8 mouse cellular contexts compared by ENCODE assay signal in genomic region chr17:88598570-88599368, GRCm38 (mm10). TPM values are rescaled to one million over a fixed set of nuclear protein-coding genes. Genes with fewer than 3 reads are reported as not detected.
A peak's percentile ranks its signal among the peaks of the same experiment; 100 is the strongest.
DNase-seq lines count a peak whose midpoint lies in the region; ATAC-seq and TF ChIP-seq lines count a peak whose summit lies in the region.

No protein-coding gene starts in this region.

- DNase-seq in thymus, postnatal 0 days (ENCODE audit: low spot score), result peak; percentile 51
- no peak for DNase-seq in thymus, adult 2 months
- DNase-seq in forebrain, postnatal 0 days, result no peak
- DNase-seq in limb, embryonic 14.5 days (ENCODE audit: low spot score), result peak; percentile 76
- no peak for DNase-seq in cerebellum, adult 11-12 months
- DNase-seq in right cerebral cortex, adult 2 months (ENCODE audit: low spot score in 2 of 2), result no peak

- ATAC-seq in forebrain, postnatal 0 days, result no peak
- peak; percentile 36; the same call in 1 of the 2 replicates for ATAC-seq in limb, embryonic 14.5 days (ENCODE audit: low FRiP score, low read depth)
- ATAC-seq in stomach, embryonic 14.5 days (ENCODE audit: insufficient number of reproducible peaks, insufficient read depth, low FRiP score, low read depth), result no peak
- no peak for ATAC-seq in megakaryocyte-erythroid progenitor cell, adult 5-6 weeks (replicated peaks; ENCODE audit: low FRiP score, low TSS enrichment, poor library complexity, severe bottlenecking)

- no peak for TF ChIP-seq POLR2A in thymus, adult 2 months (IDR thresholded peaks at IDR 0.05; ENCODE audit: control insufficient read depth, extremely low read depth, insufficient read depth, low read length, poor library complexity)
- TF ChIP-seq POLR2A in limb, embryonic 14.5 days (IDR thresholded peaks at IDR 0.05; ENCODE audit: borderline replicate concordance, extremely low read depth, insufficient read depth, insufficient read length), result no peak

- no peak overlapping the region for H3K4me3 ChIP-seq in thymus, adult 2 months (ENCODE audit: control insufficient read depth, insufficient read depth, low read length)
- no peak overlapping the region for H3K4me3 ChIP-seq in forebrain, postnatal 0 days (ENCODE audit: low read depth, low read length)
- H3K4me3 ChIP-seq in limb, embryonic 14.5 days (replicated peaks; ENCODE audit: low read length), result peak overlapping the region; percentile 70
- peak overlapping the region; percentile 50 for H3K4me3 ChIP-seq in stomach, embryonic 14.5 days (ENCODE audit: low read depth, low read length)

- no peak for TF ChIP-seq CTCF in thymus, adult 2 months (IDR thresholded peaks at IDR 0.05; ENCODE audit: borderline replicate concordance, control insufficient read depth, extremely low read depth, insufficient read depth, low read length, poor library complexity)
- no peak for TF ChIP-seq CTCF in forebrain, postnatal 0 days (IDR thresholded peaks at IDR 0.05; ENCODE audit: low read depth)

- H3K27ac ChIP-seq in thymus, adult 2 months (ENCODE audit: control insufficient read depth, insufficient read depth, low read length), result no peak overlapping the region
- no peak overlapping the region for H3K27ac ChIP-seq in forebrain, postnatal 0 days (ENCODE audit: low read depth, low read length)
- peak overlapping the region; percentile 90 for H3K27ac ChIP-seq in limb, embryonic 14.5 days (replicated peaks; ENCODE audit: low read depth, low read length)
- peak overlapping the region; percentile 36; the same call in 1 of the 2 replicates for H3K27ac ChIP-seq in stomach, embryonic 14.5 days (ENCODE audit: low read length)

- H3K4me1 ChIP-seq in thymus, adult 2 months (replicated peaks; ENCODE audit: control insufficient read depth, insufficient read depth, low read length), result peaks cover 9% of the 10 kb centered on the region
- no peaks in the 10 kb centered on the region for H3K4me1 ChIP-seq in forebrain, postnatal 0 days (ENCODE audit: insufficient read depth)
- peaks cover 24% of the 10 kb centered on the region for H3K4me1 ChIP-seq in limb, embryonic 14.5 days (ENCODE audit: control insufficient read depth, insufficient read depth, low read length)
- H3K4me1 ChIP-seq in stomach, embryonic 14.5 days (ENCODE audit: control insufficient read depth, insufficient read depth, low read length), result 0 out of 2 replicates have a peak, but pooled peaks cover 15% of the 10 kb centered on the region

- H3K4me2 ChIP-seq in forebrain, postnatal 0 days (ENCODE audit: low read depth), result 0 out of 2 replicates have a peak overlapping the region, but pooled peaks have one; percentile 78
- peak overlapping the region; percentile 85 for H3K4me2 ChIP-seq in limb, embryonic 14.5 days (replicated peaks; ENCODE audit: low read depth, low read length, severe bottlenecking)
- H3K4me2 ChIP-seq in stomach, embryonic 14.5 days (replicated peaks; ENCODE audit: low read depth, low read length), result peak overlapping the region; percentile 76

- H3K9me3 ChIP-seq in forebrain, postnatal 0 days (ENCODE audit: low read length), result no peaks in the 10 kb centered on the region
- H3K9me3 ChIP-seq in limb, embryonic 14.5 days (ENCODE audit: control insufficient read depth, low read length), result no peaks in the 10 kb centered on the region
- H3K9me3 ChIP-seq in stomach, embryonic 14.5 days (ENCODE audit: control insufficient read depth, low read depth, low read length), result no peaks in the 10 kb centered on the region

- WGBS in thymus, adult 2 months, result 57% methylated on average over 14 of the region's 14 CpGs
- 20% methylated on average over 14 of the region's 14 CpGs for WGBS in forebrain, postnatal 0 days
- WGBS in limb, embryonic 14.5 days, result 11% methylated on average over 14 of the region's 14 CpGs
- WGBS in stomach, embryonic 14.5 days, result 15% methylated on average over 14 of the region's 14 CpGs

- H3K27me3 ChIP-seq in thymus, adult 2 months (ENCODE audit: control insufficient read depth, insufficient read depth, low read length), result no peaks in the 10 kb centered on the region
- no peaks in the 10 kb centered on the region for H3K27me3 ChIP-seq in forebrain, postnatal 0 days (ENCODE audit: insufficient read depth, low read length)
- no peaks in the 10 kb centered on the region for H3K27me3 ChIP-seq in limb, embryonic 14.5 days (ENCODE audit: control insufficient read depth, insufficient read depth, low read length)
- H3K27me3 ChIP-seq in stomach, embryonic 14.5 days (ENCODE audit: control insufficient read depth, insufficient read depth, low read length), result no peaks in the 10 kb centered on the region

- no peak overlapping the region for H3K9ac ChIP-seq in forebrain, postnatal 0 days
- peak overlapping the region; percentile 82 for H3K9ac ChIP-seq in limb, embryonic 14.5 days (ENCODE audit: low read depth, low read length, severe bottlenecking)
- peak overlapping the region; percentile 30; the same call in 1 of the 2 replicates for H3K9ac ChIP-seq in stomach, embryonic 14.5 days (replicated peaks; ENCODE audit: low read depth, low read length)

- H3K36me3 ChIP-seq in thymus, adult 2 months (ENCODE audit: control insufficient read depth, insufficient read depth, low read length), result no peaks in the 10 kb centered on the region
- H3K36me3 ChIP-seq in forebrain, postnatal 0 days (ENCODE audit: insufficient read depth), result no peaks in the 10 kb centered on the region
- peaks cover 3% of the 10 kb centered on the region for H3K36me3 ChIP-seq in limb, embryonic 14.5 days (ENCODE audit: control insufficient read depth, insufficient read depth, low read length)
- H3K36me3 ChIP-seq in stomach, embryonic 14.5 days (ENCODE audit: control insufficient read depth, insufficient read depth, low read length), result no peaks in the 10 kb centered on the region

RNA-seq across cellular contexts. Expression of gene Ston1, which starts 1.3 kb away (rescaled TPM):
- 3.4 and 3.8 TPM in 2 replicates for polyA plus RNA-seq in thymus, postnatal 0 days (2015; fragmentation: Nextera tagmentation; extraction: Ambion mirVana)
- 6.5 and 8.8 TPM in 2 replicates for polyA plus RNA-seq in thymus, adult 2 months (2012; rRNA removed)
- 1.4 and 2.2 TPM in 2 replicates for total RNA-seq in forebrain, postnatal 0 days (2014; rRNA removed)
- polyA plus RNA-seq in forebrain, postnatal 0 days (2015; fragmentation: Nextera tagmentation; extraction: Ambion mirVana), result 0.52 and 1.5 TPM in 2 replicates
- polyA plus RNA-seq in limb, embryonic 14.5 days (2012; rRNA removed), result 34.8 and 34.9 TPM in 2 replicates
- polyA plus RNA-seq in limb, embryonic 14.5 days (2014; fragmentation: Nextera tagmentation; extraction: Ambion mirVana), result 11.3 and 16.2 TPM in 2 replicates
- 10.4 and 10.8 TPM in 2 replicates for polyA plus RNA-seq in stomach, embryonic 14.5 days (2014; fragmentation: Nextera tagmentation; extraction: Ambion mirVana)
- total RNA-seq in megakaryocyte-erythroid progenitor cell, adult 5-6 weeks (2014; fragmentation: Nextera tagmentation), result 1.2 TPM in 1 of 2 replicates, not detected in the other
- total RNA-seq in megakaryocyte-erythroid progenitor cell, adult 5-6 weeks (2017), result not detected in 2 replicates

Comparison
In these comparisons a context has a peak if more than half of its experiments do, and no peak if none do; other contexts are left out.
1. DNase-seq: peak in thymus, postnatal 0 days (single experiment) and limb, embryonic 14.5 days (single experiment); none in thymus, adult 2 months (single experiment), forebrain, postnatal 0 days (single experiment), cerebellum, adult 11-12 months (single experiment) and right cerebral cortex, adult 2 months (0 of 2).
2. H3K27ac ChIP-seq: peak in limb, embryonic 14.5 days (single experiment) and stomach, embryonic 14.5 days (single experiment); none in thymus, adult 2 months (single experiment) and forebrain, postnatal 0 days (single experiment).
3. H3K4me3 ChIP-seq: peak in limb, embryonic 14.5 days (single experiment) and stomach, embryonic 14.5 days (single experiment); none in thymus, adult 2 months (single experiment) and forebrain, postnatal 0 days (single experiment).
4. Peak in every context shown above with its lines, with median percentiles within 50 percentile points of each other: H3K4me2 ChIP-seq.